ENCODE assay signal across 10 mouse cellular contexts in genomic region chr3:84889648-84890047, GRCm38 (mm10).
DNase-seq lines count a peak whose midpoint lies in the region; ATAC-seq and TF ChIP-seq lines count a peak whose summit lies in the region.
"Had no signal": no experiment of that assay in that cellular context is flagged by ENCODE, and none has a peak within 500 bp of the region (broad histone marks: within the 10 kb centered on the region; RNA-seq: fewer than 3 reads in every experiment).

No protein-coding gene starts in this region.

- peak; percentile 67 for DNase-seq in embryonic facial prominence, embryonic 11.5 days (ENCODE audit: low spot score)
- no peak for DNase-seq in embryonic facial prominence, embryonic 10.5 days (ENCODE audit: low spot score)
- DNase-seq in limb, embryonic 14.5 days (ENCODE audit: low spot score), result peak; percentile 45
- no peak for DNase-seq in limb, embryonic 10.5 days (ENCODE audit: low spot score)
- DNase-seq in forelimb bud, embryonic 11.5 days (ENCODE audit: low read depth, low spot score), result peak; percentile 11
- peak; percentile 45 for DNase-seq in splenic B cell, adult 2 months (ENCODE audit: low read depth, low spot score)
- DNase-seq in gastrocnemius, postnatal 25 days, result no peak

- 61% methylated on average over 1 of the region's 1 CpGs for WGBS in embryonic facial prominence, embryonic 11.5 days
- WGBS in embryonic facial prominence, embryonic 10.5 days, result 67% methylated on average over 1 of the region's 1 CpGs
- WGBS in limb, embryonic 14.5 days, result 58% methylated on average over 1 of the region's 1 CpGs
- 71% methylated on average over 1 of the region's 1 CpGs for WGBS in limb, embryonic 10.5 days

- no peaks in the 10 kb centered on the region for H3K9me3 ChIP-seq in embryonic facial prominence, embryonic 11.5 days (replicated peaks; ENCODE audit: control insufficient read depth, low read length)
- H3K9me3 ChIP-seq in embryonic facial prominence, embryonic 10.5 days, result no peaks in the 10 kb centered on the region
- no peaks in the 10 kb centered on the region for H3K9me3 ChIP-seq in limb, embryonic 14.5 days (ENCODE audit: control insufficient read depth, low read length)
- no peaks in the 10 kb centered on the region for H3K9me3 ChIP-seq in limb, embryonic 10.5 days (replicated peaks)
- H3K9me3 ChIP-seq: G1E; neural tube, embryonic 13.5 days had no signal

- H3K36me3 ChIP-seq in embryonic facial prominence, embryonic 11.5 days (replicated peaks; ENCODE audit: control insufficient read depth, insufficient read depth, low read depth, low read length), result no peaks in the 10 kb centered on the region
- peaks cover 6% of the 10 kb centered on the region; the same call in 1 of the 2 replicates for H3K36me3 ChIP-seq in embryonic facial prominence, embryonic 10.5 days (replicated peaks)
- H3K36me3 ChIP-seq in limb, embryonic 14.5 days (ENCODE audit: control insufficient read depth, insufficient read depth, low read length), result no peaks in the 10 kb centered on the region
- H3K36me3 ChIP-seq in limb, embryonic 10.5 days, result no peaks in the 10 kb centered on the region
- no peaks in the 10 kb centered on the region for H3K36me3 ChIP-seq in splenic B cell, adult 2 months (ENCODE audit: control insufficient read depth, insufficient read depth, low read length, poor library complexity, severe bottlenecking)
- H3K36me3 ChIP-seq: neural tube, embryonic 13.5 days had no signal

- no peak for ATAC-seq in embryonic facial prominence, embryonic 11.5 days (replicated peaks; ENCODE audit: insufficient number of reproducible peaks, low FRiP score, low TSS enrichment, low read depth)
- no peak for ATAC-seq in limb, embryonic 14.5 days (ENCODE audit: low FRiP score, low read depth)
- ATAC-seq in cerebellum, adult (ENCODE audit: insufficient number of reproducible peaks, low FRiP score, low TSS enrichment), result no peak

- H3K4me1 ChIP-seq in embryonic facial prominence, embryonic 11.5 days (ENCODE audit: control insufficient read depth, insufficient read depth, low read length), result no peaks in the 10 kb centered on the region
- H3K4me1 ChIP-seq in embryonic facial prominence, embryonic 10.5 days, result peaks cover 4% of the 10 kb centered on the region; the same call in 1 of the 2 replicates
- no peaks in the 10 kb centered on the region for H3K4me1 ChIP-seq in limb, embryonic 14.5 days (ENCODE audit: control insufficient read depth, insufficient read depth, low read length)
- peaks cover 1% of the 10 kb centered on the region; the same call in 1 of the 2 replicates for H3K4me1 ChIP-seq in limb, embryonic 10.5 days
- H3K4me1 ChIP-seq: neural tube, embryonic 13.5 days had no signal

- no peak for TF ChIP-seq POLR2A in limb, embryonic 14.5 days (IDR thresholded peaks at IDR 0.05; ENCODE audit: borderline replicate concordance, extremely low read depth, insufficient read depth, insufficient read length)

- no peak overlapping the region for H3K4me2 ChIP-seq in embryonic facial prominence, embryonic 11.5 days (ENCODE audit: low read depth, low read length)
- H3K4me2 ChIP-seq in limb, embryonic 14.5 days (replicated peaks; ENCODE audit: low read depth, low read length, severe bottlenecking), result no peak overlapping the region
- H3K4me2 ChIP-seq: neural tube, embryonic 13.5 days had no signal

- H3K27me3 ChIP-seq in embryonic facial prominence, embryonic 11.5 days (ENCODE audit: control insufficient read depth, insufficient read depth, low read length), result no peaks in the 10 kb centered on the region
- no peaks in the 10 kb centered on the region for H3K27me3 ChIP-seq in embryonic facial prominence, embryonic 10.5 days (replicated peaks; ENCODE audit: low read depth, poor library complexity, severe bottlenecking)
- H3K27me3 ChIP-seq in limb, embryonic 14.5 days (ENCODE audit: control insufficient read depth, insufficient read depth, low read length), result no peaks in the 10 kb centered on the region
- H3K27me3 ChIP-seq in limb, embryonic 10.5 days (ENCODE audit: low read depth, poor library complexity, severe bottlenecking), result no peaks in the 10 kb centered on the region
- H3K27me3 ChIP-seq in splenic B cell, adult 2 months (ENCODE audit: control insufficient read depth, insufficient read depth, low read length, poor library complexity, severe bottlenecking), result no peaks in the 10 kb centered on the region
- H3K27me3 ChIP-seq: neural tube, embryonic 13.5 days had no signal

- H3K9ac ChIP-seq in embryonic facial prominence, embryonic 11.5 days (replicated peaks; ENCODE audit: low read length), result no peak overlapping the region
- H3K9ac ChIP-seq in limb, embryonic 14.5 days (ENCODE audit: low read depth, low read length, severe bottlenecking), result no peak overlapping the region
- H3K9ac ChIP-seq: neural tube, embryonic 13.5 days had no signal

- H3K4me3 ChIP-seq in embryonic facial prominence, embryonic 11.5 days (ENCODE audit: low read depth, low read length), result no peak overlapping the region
- H3K4me3 ChIP-seq in embryonic facial prominence, embryonic 10.5 days, result no peak overlapping the region
- H3K4me3 ChIP-seq in limb, embryonic 14.5 days (replicated peaks; ENCODE audit: low read length), result no peak overlapping the region
- H3K4me3 ChIP-seq in limb, embryonic 10.5 days, result no peak overlapping the region
- H3K4me3 ChIP-seq: neural tube, embryonic 13.5 days had no signal

- no peak overlapping the region for H3K27ac ChIP-seq in embryonic facial prominence, embryonic 11.5 days (replicated peaks; ENCODE audit: low read depth, low read length)
- no peak overlapping the region for H3K27ac ChIP-seq in embryonic facial prominence, embryonic 10.5 days (replicated peaks)
- no peak overlapping the region for H3K27ac ChIP-seq in limb, embryonic 14.5 days (replicated peaks; ENCODE audit: low read depth, low read length)
- H3K27ac ChIP-seq in limb, embryonic 10.5 days, result no peak overlapping the region
- H3K27ac ChIP-seq: neural tube, embryonic 13.5 days had no signal

Comparison
In these comparisons a context has a peak if more than half of its experiments do, and no peak if none do; other contexts are left out.
1. DNase-seq: peak in embryonic facial prominence, embryonic 11.5 days (single experiment), limb, embryonic 14.5 days (single experiment), forelimb bud, embryonic 11.5 days (single experiment) and splenic B cell, adult 2 months (single experiment); none in embryonic facial prominence, embryonic 10.5 days (single experiment), limb, embryonic 10.5 days (single experiment) and gastrocnemius, postnatal 25 days (single experiment).